Mouse (Mus musculus) adrenal gland, adult 2 months (tissue): ENCODE measurements at regions not wholly inside any gene's neighbourhood (a gene's known extent, or its start where the extent isn't known, plus 50 kb on each side); places are given as distances from the start of the nearest gene placed in this dataset.
A peak's percentile ranks its signal among the peaks of the same experiment; 100 is the strongest.

Experiments
- DNase-seq: peaks from one replicate; pipeline ENCODE4 v3.0.0; 2021

- peak; percentile 23 for DNase-seq
Measured at GRCm38 (mm10) chr6:123930951-123931350, 77.7 kb upstream of the Vmn2r25 start.

- no peak for DNase-seq
Measured at GRCm38 (mm10) chr6:123937930-123938329, 84.7 kb upstream of the Vmn2r25 start.

GRCm38 (mm10) chr6:123961321-123961720 is 63.0 kb upstream of the Vmn2r26 start:
- no peak for DNase-seq

- no peak for DNase-seq
Measured at GRCm38 (mm10) chr6:123971180-123971579, 53.2 kb upstream of the Vmn2r26 start.
